Comparison of ENCODE assay signal across 14 mouse cellular contexts in the genomic region with DNA sequence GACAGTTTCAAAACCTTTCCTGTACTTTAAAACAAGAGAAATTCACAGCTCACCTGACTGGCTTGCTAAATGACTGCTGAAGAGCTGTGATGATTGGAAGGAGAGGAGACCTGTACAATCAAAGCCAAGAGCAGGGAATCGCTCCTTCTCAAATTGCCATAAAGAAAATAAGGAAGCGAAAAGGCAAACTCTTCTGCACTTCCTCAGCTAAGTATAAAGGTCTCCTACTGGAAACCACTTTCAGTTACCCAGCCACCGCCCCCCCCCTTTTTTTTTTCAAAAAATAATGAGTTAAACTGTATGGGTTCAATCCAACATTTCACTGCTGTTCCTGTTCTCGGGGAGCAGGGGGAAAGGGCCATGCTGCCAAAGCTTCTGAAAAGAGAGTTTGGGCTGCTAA.
"Had no signal": no experiment of that assay in that cellular context is flagged by ENCODE, and none has a peak within 500 bp of the region (broad histone marks: within the 10 kb centered on the region; RNA-seq: fewer than 3 reads in every experiment).

No protein-coding gene starts in this region.

- H3K4me3 ChIP-seq: limb, embryonic 13.5 days; midbrain, embryonic 13.5 days; stomach, embryonic 15.5 days had no signal

- DNase-seq: kidney, adult 9 months; kidney, postnatal 36 days; layer of hippocampus, adult 9-11 months; layer of hippocampus, postnatal 36 days; left cerebral cortex, postnatal 4 days; lung, adult 18-20 months; right cerebral cortex, postnatal 4 days; thymus, adult 2 months; thymus, postnatal 36 days had no signal

- H3K9me3 ChIP-seq: limb, embryonic 13.5 days; midbrain, embryonic 13.5 days; stomach, embryonic 15.5 days had no signal

- H3K4me2 ChIP-seq: limb, embryonic 13.5 days; midbrain, embryonic 13.5 days; stomach, embryonic 15.5 days had no signal

- H3K9ac ChIP-seq: limb, embryonic 13.5 days; liver, embryonic 14.5 days; midbrain, embryonic 13.5 days; stomach, embryonic 15.5 days had no signal

- H3K36me3 ChIP-seq: limb, embryonic 13.5 days; midbrain, embryonic 13.5 days; stomach, embryonic 15.5 days had no signal

- ATAC-seq: midbrain, embryonic 13.5 days had no signal

- H3K4me1 ChIP-seq: midbrain, embryonic 13.5 days; stomach, embryonic 15.5 days had no signal

- H3K27ac ChIP-seq: kidney, postnatal 0 days; limb, embryonic 13.5 days; liver, embryonic 14.5 days; midbrain, embryonic 13.5 days; stomach, embryonic 15.5 days had no signal
